Mouse (Mus musculus) brain, embryonic 14.5 days (tissue): ENCODE measurements around the gene Wnt1.

ENCODE experiments used
- CTCF ChIP-seq: fragments of 200-500 bp; IDR thresholded peaks from 2 replicates; pipeline ENCODE4 v1.5.1; 2012; ENCODE audit warnings: inconsistent platforms, mild to moderate bottlenecking, moderate library complexity, borderline replicate concordance; ENCODE audit not compliant: insufficient read depth, insufficient read length; ENCODE audit errors: extremely low read depth
- POLR2A ChIP-seq: fragments of 200-500 bp; IDR thresholded peaks from 2 replicates; pipeline ENCODE4 v1.6.1; 2012; ENCODE audit warnings: mild to moderate bottlenecking, inconsistent platforms, borderline replicate concordance; ENCODE audit not compliant: poor library complexity, insufficient read depth, insufficient read length, severe bottlenecking; ENCODE audit errors: extremely low read depth

GRCm38 (mm10) chr15:98788972-98789660 lies 541 bp upstream of the Wnt1 start:
- TF ChIP-seq CTCF (no peak), POLR2A (no peak)
